Mouse (Mus musculus) myocyte (in vitro differentiated cells): ENCODE data around the gene Tm9sf4.

Experiments
- E2F4 ChIP-seq: IDR thresholded peaks from one replicate; pipeline ENCODE4 v1.6.1; 2011; ENCODE audit warnings: mild to moderate bottlenecking, control low read depth, moderate library complexity; ENCODE audit not compliant: insufficient read depth
- MAX ChIP-seq: IDR thresholded peaks from one replicate; pipeline ENCODE4 v1.6.1; 2011; ENCODE audit warnings: low read depth, mild to moderate bottlenecking, control low read depth
- MYOG ChIP-seq, 3 experiments: IDR thresholded peaks; one replicate each; pipeline ENCODE4 v1.6.1; 2011; ENCODE audit warnings: control low read depth in 2 of 3, low read depth in 2 of 3, mild to moderate bottlenecking in 2 of 3; ENCODE audit not compliant: insufficient read length in 2 of 3, control insufficient read depth in 1 of 3, insufficient read depth in 1 of 3
- POLR2A ChIP-seq: IDR thresholded peaks from one replicate; pipeline ENCODE4 v1.6.1; 2011; ENCODE audit warnings: low read depth, mild to moderate bottlenecking, control low read depth, moderate library complexity; ENCODE audit not compliant: insufficient read length
- POLR2AphosphoS2 ChIP-seq: IDR thresholded peaks from one replicate; pipeline ENCODE4 v1.6.1; 2011; ENCODE audit warnings: low read depth, control low read depth; ENCODE audit not compliant: insufficient read length
- SRF ChIP-seq: IDR thresholded peaks from one replicate; pipeline ENCODE4 v1.6.1; 2011; ENCODE audit warnings: low read depth; ENCODE audit not compliant: control insufficient read depth, insufficient read length
- TCF12 ChIP-seq: IDR thresholded peaks from one replicate; pipeline ENCODE4 v1.6.1; 2011; ENCODE audit warnings: mild to moderate bottlenecking, control low read depth; ENCODE audit not compliant: poor library complexity, insufficient read depth, severe bottlenecking

GRCm38 (mm10) chr2:153199114-153199513 lies 38.0 kb downstream of the Tm9sf4 start:
- no peak for TF ChIP-seq MAX
- TF ChIP-seq POLR2A, result no peak
- TF ChIP-seq TCF12, result no peak
- no peak for TF ChIP-seq E2F4
- TF ChIP-seq MYOG (IDR thresholded peaks at IDR 0.05; ENCODE audit: control insufficient read depth in 1 of 3, insufficient read depth in 1 of 3, insufficient read length in 2 of 3, low read depth in 2 of 3), result no peak
- no peak for TF ChIP-seq SRF
- TF ChIP-seq POLR2AphosphoS2, result no peak
